Comparison of ENCODE assay signal across 8 mouse cellular contexts in the genomic region with DNA sequence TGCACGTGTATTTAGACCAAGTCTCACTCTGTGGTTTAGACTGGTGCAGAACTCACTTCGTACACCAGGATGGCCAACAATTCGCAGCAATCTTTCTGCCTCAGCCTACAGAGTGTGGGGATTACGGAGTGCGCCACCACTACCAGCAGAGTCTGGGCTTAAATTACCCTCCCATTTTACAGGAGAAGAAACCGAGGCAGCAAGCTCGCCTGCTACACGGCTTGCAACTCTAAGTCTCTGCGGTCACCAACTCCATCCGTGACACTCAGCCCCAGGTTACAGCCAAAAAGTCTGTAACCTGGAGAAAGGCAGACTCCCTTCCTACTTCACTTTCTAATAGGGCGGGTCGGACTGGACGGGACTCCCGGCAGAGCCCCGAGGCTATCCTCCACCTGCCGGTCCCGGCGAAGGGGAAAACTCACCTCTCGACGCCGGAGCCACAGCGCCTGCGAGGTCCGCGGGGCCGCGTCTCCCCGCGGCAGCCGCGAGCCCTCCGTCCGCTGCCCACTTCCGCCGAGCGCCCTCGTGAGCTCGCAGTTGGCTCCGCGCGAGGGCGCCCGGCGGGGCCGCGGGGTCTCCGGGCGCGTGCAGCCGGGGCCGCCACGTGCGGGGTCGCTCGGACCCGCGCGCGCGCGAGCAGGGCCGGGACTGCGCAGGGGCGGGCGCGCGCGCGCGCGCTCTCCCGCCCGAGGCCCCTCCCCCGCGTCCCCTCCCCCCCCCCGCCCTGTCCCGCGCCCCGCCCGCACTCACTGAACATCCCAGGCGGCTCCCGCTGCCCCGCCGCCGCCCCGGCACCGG. TPM values are rescaled to one million over a fixed set of nuclear protein-coding genes. Genes with fewer than 3 reads are reported as not detected.
DNase-seq lines count a peak whose midpoint lies in the region; ATAC-seq and TF ChIP-seq lines count a peak whose summit lies in the region.

No protein-coding gene starts in this region.

- H3K4me3 ChIP-seq in brown adipose tissue, adult 24 weeks (ENCODE audit: insufficient read depth, low read depth, low read length): peak overlapping the region; percentile 90
- H3K4me3 ChIP-seq in forebrain, embryonic 15.5 days: peak overlapping the region; percentile 93
- H3K4me3 ChIP-seq in hindbrain, postnatal 0 days (ENCODE audit: low read length): peak overlapping the region; percentile 71
- H3K4me3 ChIP-seq in liver, adult 2 months (ENCODE audit: insufficient read depth, low read depth, low read length): peak overlapping the region; percentile 93
- H3K4me3 ChIP-seq in midbrain, postnatal 0 days (ENCODE audit: low read depth, low read length): peak overlapping the region; percentile 76

- H3K9me3 ChIP-seq in forebrain, embryonic 15.5 days: no peaks in the 10 kb centered on the region
- H3K9me3 ChIP-seq in hindbrain, postnatal 0 days (ENCODE audit: low read length): no peaks in the 10 kb centered on the region
- H3K9me3 ChIP-seq in midbrain, postnatal 0 days (ENCODE audit: low read length): no peaks in the 10 kb centered on the region

- no peaks in the 10 kb centered on the region for H3K27me3 ChIP-seq in forebrain, embryonic 15.5 days
- H3K27me3 ChIP-seq in hindbrain, postnatal 0 days (ENCODE audit: insufficient read depth, low read length): no peaks in the 10 kb centered on the region
- no peaks in the 10 kb centered on the region for H3K27me3 ChIP-seq in liver, adult 2 months (ENCODE audit: control insufficient read depth, insufficient read depth, low read length)
- H3K27me3 ChIP-seq in midbrain, postnatal 0 days (ENCODE audit: insufficient read depth, low read length): no peaks in the 10 kb centered on the region
- H3K27me3 ChIP-seq in splenic B cell, adult 2 months (ENCODE audit: control insufficient read depth, insufficient read depth, low read length, poor library complexity, severe bottlenecking): no peaks in the 10 kb centered on the region

- ATAC-seq in forebrain, embryonic 15.5 days (replicated peaks): peak; percentile 84
- ATAC-seq in hindbrain, postnatal 0 days: peak; percentile 91
- peak; percentile 91 for ATAC-seq in midbrain, postnatal 0 days (ENCODE audit: low FRiP score)

- H3K9ac ChIP-seq in forebrain, embryonic 15.5 days (replicated peaks): peak overlapping the region; percentile 76
- peak overlapping the region; percentile 72 for H3K9ac ChIP-seq in hindbrain, postnatal 0 days (replicated peaks; ENCODE audit: low read length)
- H3K9ac ChIP-seq in liver, adult 2 months (ENCODE audit: low read depth, low read length): peak overlapping the region; percentile 97
- peak overlapping the region; percentile 64 for H3K9ac ChIP-seq in midbrain, postnatal 0 days (replicated peaks; ENCODE audit: low read length, poor library complexity, severe bottlenecking)

- DNase-seq in adrenal gland, postnatal 14 days: peak; percentile 82
- no peak for DNase-seq in adrenal gland, postnatal 25 days
- DNase-seq in hindbrain, postnatal 0 days (ENCODE audit: low spot score): peak; percentile 92
- peak; percentile 49 for DNase-seq in liver, adult 2 months (ENCODE audit: extremely low read depth, low read depth, low spot score)
- DNase-seq in midbrain, postnatal 0 days (ENCODE audit: low spot score): peak; percentile 82
- DNase-seq in splenic B cell, adult 2 months (ENCODE audit: low read depth, low spot score): peak; percentile 72

- TF ChIP-seq CTCF in hindbrain, postnatal 0 days (IDR thresholded peaks at IDR 0.05; ENCODE audit: low read depth): 0 out of 2 replicates have a peak, but pooled peaks have one; percentile 28
- no peak for TF ChIP-seq CTCF in liver, adult 2 months (IDR thresholded peaks at IDR 0.05; ENCODE audit: low read depth, low read length)
- peak; percentile 20; the same call in 1 of the 2 replicates for TF ChIP-seq CTCF in midbrain, postnatal 0 days (IDR thresholded peaks at IDR 0.05)

- H3K36me3 ChIP-seq in forebrain, embryonic 15.5 days: peaks cover 19% of the 10 kb centered on the region
- 0 out of 2 replicates have a peak, but pooled peaks cover 5% of the 10 kb centered on the region for H3K36me3 ChIP-seq in hindbrain, postnatal 0 days (ENCODE audit: insufficient read depth, low read length)
- peaks cover 2% of the 10 kb centered on the region; the same call in 1 of the 2 replicates for H3K36me3 ChIP-seq in liver, adult 2 months (ENCODE audit: control insufficient read depth, insufficient read depth, low read length)
- no peaks in the 10 kb centered on the region for H3K36me3 ChIP-seq in midbrain, postnatal 0 days (ENCODE audit: insufficient read depth, low read length)
- peaks cover 2% of the 10 kb centered on the region; the same call in 1 of the 2 replicates for H3K36me3 ChIP-seq in splenic B cell, adult 2 months (ENCODE audit: control insufficient read depth, insufficient read depth, low read length, poor library complexity, severe bottlenecking)

- H3K4me1 ChIP-seq in brown adipose tissue, adult 24 weeks (ENCODE audit: control insufficient read depth, insufficient read depth, insufficient read length, low read length): peaks cover 7% of the 10 kb centered on the region; the same call in 1 of the 2 replicates
- peaks cover 26% of the 10 kb centered on the region for H3K4me1 ChIP-seq in forebrain, embryonic 15.5 days
- peaks cover 16% of the 10 kb centered on the region for H3K4me1 ChIP-seq in hindbrain, postnatal 0 days (ENCODE audit: insufficient read depth, low read length)
- peaks cover 10% of the 10 kb centered on the region for H3K4me1 ChIP-seq in liver, adult 2 months (ENCODE audit: control insufficient read depth, insufficient read depth, low read length)
- H3K4me1 ChIP-seq in midbrain, postnatal 0 days (ENCODE audit: insufficient read depth, low read length): peaks cover 6% of the 10 kb centered on the region; the same call in 1 of the 2 replicates

- H3K27ac ChIP-seq in brown adipose tissue, adult 24 weeks (replicated peaks; ENCODE audit: low read depth, low read length): peak overlapping the region; percentile 91
- H3K27ac ChIP-seq in forebrain, embryonic 15.5 days (replicated peaks): peak overlapping the region; percentile 94
- H3K27ac ChIP-seq in hindbrain, postnatal 0 days: peak overlapping the region; percentile 87
- H3K27ac ChIP-seq in liver, adult 2 months (replicated peaks; ENCODE audit: insufficient read depth, low read depth, low read length): peak overlapping the region; percentile 96
- peak overlapping the region; percentile 87 for H3K27ac ChIP-seq in midbrain, postnatal 0 days (ENCODE audit: low read depth, low read length)

- TF ChIP-seq POLR2A in liver, adult 2 months (IDR thresholded peaks at IDR 0.05; ENCODE audit: extremely low read depth, insufficient read depth, low read length): no peak

- H3K4me2 ChIP-seq in forebrain, embryonic 15.5 days (replicated peaks): peak overlapping the region; percentile 54
- H3K4me2 ChIP-seq in hindbrain, postnatal 0 days (ENCODE audit: low read depth, low read length): peak overlapping the region; percentile 71
- peak overlapping the region; percentile 59 for H3K4me2 ChIP-seq in midbrain, postnatal 0 days (ENCODE audit: low read depth, low read length, poor library complexity, severe bottlenecking)

- H3K79me2 ChIP-seq in liver, adult 2 months (ENCODE audit: control insufficient read depth, insufficient read depth, low read length): peaks cover 34% of the 10 kb centered on the region

- 1% methylated on average over 57 of the region's 87 CpGs for WGBS in forebrain, embryonic 15.5 days
- WGBS in hindbrain, postnatal 0 days: 1% methylated on average over 45 of the region's 87 CpGs
- WGBS in liver, adult 2 months: 3% methylated on average over 66 of the region's 87 CpGs
- WGBS in midbrain, postnatal 0 days: under 1% methylated on average over 54 of the region's 87 CpGs

RNA-seq across cellular contexts. Expression of a gene that starts 0.6 kb away (rescaled TPM):
- 25.4 and 27.7 TPM in 2 replicates for total RNA-seq in adrenal gland, postnatal 14 days (2021)
- 19.7 and 19.8 TPM in 2 replicates for total RNA-seq in adrenal gland, postnatal 25 days (2021)
- 9.2 and 9.5 TPM in 2 replicates for polyA plus RNA-seq in brown adipose tissue, adult 24 weeks (2012; ENCODE audit: insufficient read depth, insufficient read length, missing spikeins)
- 30.5 and 31.4 TPM in 2 replicates for polyA plus RNA-seq in forebrain, embryonic 15.5 days (2015; fragmentation: Nextera tagmentation; extraction: Ambion mirVana)
- total RNA-seq in hindbrain, postnatal 0 days (2014; rRNA removed): 37.3 and 42.0 TPM in 2 replicates
- polyA plus RNA-seq in hindbrain, postnatal 0 days (2015; fragmentation: Nextera tagmentation; extraction: Ambion mirVana): 20.6 and 21.7 TPM in 2 replicates
- 9.0 and 10.8 TPM in 2 replicates for total RNA-seq in liver, adult 2 months (2014; rRNA removed)
- polyA plus RNA-seq in liver, adult 2 months (2012; rRNA removed): 13.3 and 16.0 TPM in 2 replicates
- total RNA-seq in midbrain, postnatal 0 days (2014; rRNA removed): 35.7 and 37.1 TPM in 2 replicates
- 18.6 and 19.5 TPM in 2 replicates for polyA plus RNA-seq in midbrain, postnatal 0 days (2015; fragmentation: Nextera tagmentation; extraction: Ambion mirVana)

RNA-seq across cellular contexts. Expression of a gene that starts 0.7 kb away (rescaled TPM):
- total RNA-seq in adrenal gland, postnatal 14 days (2021): 12.5 and 13.7 TPM in 2 replicates
- total RNA-seq in adrenal gland, postnatal 25 days (2021): 11.3 and 11.5 TPM in 2 replicates
- polyA plus RNA-seq in brown adipose tissue, adult 24 weeks (2012; ENCODE audit: insufficient read depth, insufficient read length, missing spikeins): 1.2 and 1.5 TPM in 2 replicates
- polyA plus RNA-seq in forebrain, embryonic 15.5 days (2015; fragmentation: Nextera tagmentation; extraction: Ambion mirVana): 3.7 and 3.8 TPM in 2 replicates
- total RNA-seq in hindbrain, postnatal 0 days (2014; rRNA removed): 9.7 and 13.5 TPM in 2 replicates
- polyA plus RNA-seq in hindbrain, postnatal 0 days (2015; fragmentation: Nextera tagmentation; extraction: Ambion mirVana): 1.5 and 1.7 TPM in 2 replicates
- total RNA-seq in liver, adult 2 months (2014; rRNA removed): 3.6 and 4.1 TPM in 2 replicates
- 1.8 and 2.7 TPM in 2 replicates for polyA plus RNA-seq in liver, adult 2 months (2012; rRNA removed)
- total RNA-seq in midbrain, postnatal 0 days (2014; rRNA removed): 12.0 and 13.2 TPM in 2 replicates
- polyA plus RNA-seq in midbrain, postnatal 0 days (2015; fragmentation: Nextera tagmentation; extraction: Ambion mirVana): 1.5 and 1.8 TPM in 2 replicates

RNA-seq across cellular contexts. Expression of a gene that starts 37.7 kb away (rescaled TPM):
- total RNA-seq in adrenal gland, postnatal 14 days (2021): 19.4 and 19.6 TPM in 2 replicates
- total RNA-seq in adrenal gland, postnatal 25 days (2021): 10.4 and 14.3 TPM in 2 replicates
- 17.2 and 18.7 TPM in 2 replicates for polyA plus RNA-seq in brown adipose tissue, adult 24 weeks (2012; ENCODE audit: insufficient read depth, insufficient read length, missing spikeins)
- 10.6 and 10.7 TPM in 2 replicates for polyA plus RNA-seq in forebrain, embryonic 15.5 days (2015; fragmentation: Nextera tagmentation; extraction: Ambion mirVana)
- 39.0 and 43.2 TPM in 2 replicates for total RNA-seq in hindbrain, postnatal 0 days (2014; rRNA removed)
- polyA plus RNA-seq in hindbrain, postnatal 0 days (2015; fragmentation: Nextera tagmentation; extraction: Ambion mirVana): 12.4 and 13.4 TPM in 2 replicates
- total RNA-seq in liver, adult 2 months (2014; rRNA removed): 12.4 and 13.9 TPM in 2 replicates
- 13.6 and 13.7 TPM in 2 replicates for polyA plus RNA-seq in liver, adult 2 months (2012; rRNA removed)
- total RNA-seq in midbrain, postnatal 0 days (2014; rRNA removed): 43.4 and 52.7 TPM in 2 replicates
- 14.7 and 14.8 TPM in 2 replicates for polyA plus RNA-seq in midbrain, postnatal 0 days (2015; fragmentation: Nextera tagmentation; extraction: Ambion mirVana)
